Mouse (Mus musculus): ENCODE results near the gene Dzip1l. TPM values are rescaled to one million over a fixed set of nuclear protein-coding genes. Genes with fewer than 3 reads are reported as not detected.

Dzip1l gene
- polyA plus RNA-seq, 1 experiment, result 13.5 TPM

DNA sequence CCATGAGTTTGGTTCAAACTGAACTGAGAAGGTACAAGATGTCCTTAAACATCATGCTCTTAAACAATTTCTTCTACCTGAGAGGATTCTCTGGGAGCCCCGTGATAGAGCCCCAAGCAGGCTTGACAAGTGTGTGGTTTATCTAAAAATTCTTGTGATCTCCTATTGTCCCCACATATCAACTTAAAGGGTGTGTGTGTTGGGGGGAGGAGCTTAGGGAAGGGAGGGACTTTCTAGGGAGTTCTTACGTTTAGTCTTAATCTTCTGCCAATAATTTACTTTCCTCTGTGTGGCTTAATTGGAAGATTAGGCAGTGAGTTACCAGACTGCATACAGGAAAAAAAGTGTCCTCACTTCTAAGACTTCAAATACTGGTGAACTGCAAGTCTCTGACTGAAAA lies 17.1 kb upstream of the Dzip1l start, which contains the start of gene A4gnt:
Gene A4gnt (plus strand): TSS at position 301 of the 400 bp plus-strand sequence.
- no peaks in the 10 kb centered on the region for H3K9me3 ChIP-seq (replicated peaks; ENCODE audit: control insufficient read depth, insufficient read depth, low read length, poor library complexity, severe bottlenecking)
- no peaks in the 10 kb centered on the region for H3K27me3 ChIP-seq (ENCODE audit: control insufficient read depth, insufficient read depth, low read length, poor library complexity, severe bottlenecking)
- H3K27ac ChIP-seq (ENCODE audit: insufficient read depth, low read length), result no peak within 1 kb of the TSS
- no peak within 1 kb of the TSS for H3K4me3 ChIP-seq (ENCODE audit: low read depth, low read length)
- no peaks in the 10 kb centered on the region for H3K36me3 ChIP-seq (ENCODE audit: control insufficient read depth, insufficient read depth, low read length, poor library complexity, severe bottlenecking)
- TF ChIP-seq CTCF (IDR thresholded peaks at IDR 0.05; ENCODE audit: low read depth, low read length) (no peak), EP300 (IDR thresholded peaks at IDR 0.05; ENCODE audit: insufficient read depth, low read depth, low read length) (no peak), POLR2A (IDR thresholded peaks at IDR 0.05; ENCODE audit: insufficient read depth, low read length) (no peak)
- no peak within 1 kb of the TSS for H3K9ac ChIP-seq (ENCODE audit: low read depth, poor library complexity, severe bottlenecking)
- no peaks in the 10 kb centered on the region for H3K4me1 ChIP-seq (ENCODE audit: control insufficient read depth, insufficient read depth, low read length)

DNA sequence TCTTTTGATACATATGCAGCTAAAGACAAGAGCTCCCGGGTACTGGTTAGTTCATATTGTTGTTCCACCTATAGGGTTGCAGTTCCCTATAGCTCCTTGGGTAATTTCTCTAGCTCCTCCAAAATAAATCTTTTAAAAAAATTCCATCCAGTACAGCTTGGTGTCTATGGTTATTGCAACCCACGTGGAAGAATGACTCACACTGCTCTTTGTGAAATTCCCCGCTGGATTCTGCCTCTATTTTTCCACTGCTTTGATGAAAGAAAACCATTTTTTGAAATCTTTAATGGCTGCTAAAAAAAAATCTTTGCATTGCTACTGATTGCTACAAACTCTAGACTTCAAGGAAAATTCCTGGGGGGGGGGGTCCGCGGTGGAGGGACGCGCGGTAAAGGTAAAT lies 9.6 kb upstream of the Dzip1l start:
- H3K4me3 ChIP-seq (ENCODE audit: low read depth, low read length), result no peak overlapping the region
- no peaks in the 10 kb centered on the region for H3K36me3 ChIP-seq (ENCODE audit: control insufficient read depth, insufficient read depth, low read length, poor library complexity, severe bottlenecking)
- no peaks in the 10 kb centered on the region for H3K4me1 ChIP-seq (ENCODE audit: control insufficient read depth, insufficient read depth, low read length)
- no peak overlapping the region for H3K27ac ChIP-seq (ENCODE audit: insufficient read depth, low read length)
- H3K9ac ChIP-seq (ENCODE audit: low read depth, poor library complexity, severe bottlenecking), result no peak overlapping the region
- no peaks in the 10 kb centered on the region for H3K27me3 ChIP-seq (ENCODE audit: control insufficient read depth, insufficient read depth, low read length, poor library complexity, severe bottlenecking)
- H3K9me3 ChIP-seq (replicated peaks; ENCODE audit: control insufficient read depth, insufficient read depth, low read length, poor library complexity, severe bottlenecking), result no peaks in the 10 kb centered on the region
- TF ChIP-seq CTCF (IDR thresholded peaks at IDR 0.05; ENCODE audit: low read depth, low read length) (no peak), POLR2A (IDR thresholded peaks at IDR 0.05; ENCODE audit: insufficient read depth, low read length) (no peak), EP300 (IDR thresholded peaks at IDR 0.05; ENCODE audit: insufficient read depth, low read depth, low read length) (no peak)

DNA sequence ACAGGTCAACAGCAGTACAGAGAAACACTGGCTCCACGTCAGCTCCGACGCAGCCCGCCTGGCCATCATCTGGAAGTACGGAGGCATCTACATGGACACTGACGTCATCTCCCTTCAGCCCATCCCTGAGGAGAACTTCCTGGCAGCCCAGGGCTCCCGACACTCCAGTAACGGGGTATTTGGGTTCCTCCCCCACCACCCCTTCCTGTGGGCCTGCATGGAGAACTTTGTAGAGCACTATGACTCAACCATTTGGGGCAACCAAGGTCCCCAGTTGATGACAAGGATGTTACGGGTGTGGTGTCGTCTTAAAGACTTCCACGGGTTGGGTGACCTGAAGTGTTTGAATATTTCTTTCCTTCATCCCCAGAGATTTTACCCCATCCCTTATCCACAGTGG lies 9.1 kb upstream of the Dzip1l start:
- no peaks in the 10 kb centered on the region for H3K27me3 ChIP-seq (ENCODE audit: control insufficient read depth, insufficient read depth, low read length, poor library complexity, severe bottlenecking)
- H3K4me1 ChIP-seq (ENCODE audit: control insufficient read depth, insufficient read depth, low read length), result no peaks in the 10 kb centered on the region
- no peaks in the 10 kb centered on the region for H3K36me3 ChIP-seq (ENCODE audit: control insufficient read depth, insufficient read depth, low read length, poor library complexity, severe bottlenecking)
- no peak overlapping the region for H3K9ac ChIP-seq (ENCODE audit: low read depth, poor library complexity, severe bottlenecking)
- H3K27ac ChIP-seq (ENCODE audit: insufficient read depth, low read length), result no peak overlapping the region
- H3K9me3 ChIP-seq (replicated peaks; ENCODE audit: control insufficient read depth, insufficient read depth, low read length, poor library complexity, severe bottlenecking), result no peaks in the 10 kb centered on the region
- no peak for TF ChIP-seq POLR2A (IDR thresholded peaks at IDR 0.05; ENCODE audit: insufficient read depth, low read length)
- TF ChIP-seq CTCF (IDR thresholded peaks at IDR 0.05; ENCODE audit: low read depth, low read length), result no peak
- H3K4me3 ChIP-seq (ENCODE audit: low read depth, low read length), result no peak overlapping the region

DNA sequence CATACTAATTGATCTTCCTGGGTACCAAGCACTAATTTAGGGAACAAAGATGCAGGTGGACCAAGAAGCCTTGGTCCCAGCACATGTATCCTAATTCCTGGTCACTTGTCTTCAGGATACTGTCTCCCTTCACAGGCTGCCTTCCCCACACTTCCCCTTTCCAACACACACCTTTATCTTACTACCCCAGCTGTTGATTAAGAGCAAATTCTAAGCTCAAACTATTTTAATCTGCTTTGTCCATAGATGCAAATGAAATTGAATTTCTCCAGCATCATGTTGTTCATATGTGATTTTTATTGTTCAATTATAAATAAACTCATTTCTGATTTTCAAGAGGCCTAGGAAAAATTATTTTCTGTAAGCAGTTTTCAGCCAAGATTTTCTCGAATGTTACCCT lies 7.3 kb upstream of the Dzip1l start:
- H3K9ac ChIP-seq (ENCODE audit: low read depth, poor library complexity, severe bottlenecking), result no peak overlapping the region
- TF ChIP-seq CTCF (IDR thresholded peaks at IDR 0.05; ENCODE audit: low read depth, low read length) (no peak), EP300 (IDR thresholded peaks at IDR 0.05; ENCODE audit: insufficient read depth, low read depth, low read length) (no peak), POLR2A (IDR thresholded peaks at IDR 0.05; ENCODE audit: insufficient read depth, low read length) (no peak)
- H3K27ac ChIP-seq (ENCODE audit: insufficient read depth, low read length), result no peak overlapping the region
- no peaks in the 10 kb centered on the region for H3K27me3 ChIP-seq (ENCODE audit: control insufficient read depth, insufficient read depth, low read length, poor library complexity, severe bottlenecking)
- no peaks in the 10 kb centered on the region for H3K36me3 ChIP-seq (ENCODE audit: control insufficient read depth, insufficient read depth, low read length, poor library complexity, severe bottlenecking)
- no peaks in the 10 kb centered on the region for H3K9me3 ChIP-seq (replicated peaks; ENCODE audit: control insufficient read depth, insufficient read depth, low read length, poor library complexity, severe bottlenecking)
- no peaks in the 10 kb centered on the region for H3K4me1 ChIP-seq (ENCODE audit: control insufficient read depth, insufficient read depth, low read length)
- no peak overlapping the region for H3K4me3 ChIP-seq (ENCODE audit: low read depth, low read length)

DNA sequence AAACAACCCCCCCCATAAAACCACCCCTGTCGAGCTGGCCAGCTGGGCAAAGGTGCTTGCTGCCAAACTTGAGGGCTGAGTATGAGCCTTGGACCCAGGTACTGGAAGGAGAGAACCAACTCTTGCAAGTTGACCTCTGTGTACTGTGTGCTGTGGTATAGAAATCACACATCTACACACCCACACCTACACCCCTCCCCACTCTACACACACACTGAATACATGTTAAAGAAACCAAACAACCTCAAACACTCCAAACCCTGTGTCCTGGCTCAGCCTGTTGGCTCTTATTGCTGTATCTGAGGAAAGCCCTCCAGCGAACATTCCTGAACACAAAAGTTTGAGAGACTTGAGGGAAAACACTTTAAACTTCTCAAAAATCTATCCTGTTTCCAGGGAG lies 6.3 kb upstream of the Dzip1l start:
- H3K9ac ChIP-seq (ENCODE audit: low read depth, poor library complexity, severe bottlenecking), result no peak overlapping the region
- no peak for TF ChIP-seq CTCF (IDR thresholded peaks at IDR 0.05; ENCODE audit: low read depth, low read length)
- TF ChIP-seq EP300 (IDR thresholded peaks at IDR 0.05; ENCODE audit: insufficient read depth, low read depth, low read length), result no peak
- no peak for TF ChIP-seq POLR2A (IDR thresholded peaks at IDR 0.05; ENCODE audit: insufficient read depth, low read length)
- H3K4me3 ChIP-seq (ENCODE audit: low read depth, low read length), result no peak overlapping the region
- no peaks in the 10 kb centered on the region for H3K27me3 ChIP-seq (ENCODE audit: control insufficient read depth, insufficient read depth, low read length, poor library complexity, severe bottlenecking)
- H3K27ac ChIP-seq (ENCODE audit: insufficient read depth, low read length), result no peak overlapping the region
- H3K9me3 ChIP-seq (replicated peaks; ENCODE audit: control insufficient read depth, insufficient read depth, low read length, poor library complexity, severe bottlenecking), result no peaks in the 10 kb centered on the region
- no peaks in the 10 kb centered on the region for H3K4me1 ChIP-seq (ENCODE audit: control insufficient read depth, insufficient read depth, low read length)
- H3K36me3 ChIP-seq (ENCODE audit: control insufficient read depth, insufficient read depth, low read length, poor library complexity, severe bottlenecking), result no peaks in the 10 kb centered on the region

DNA sequence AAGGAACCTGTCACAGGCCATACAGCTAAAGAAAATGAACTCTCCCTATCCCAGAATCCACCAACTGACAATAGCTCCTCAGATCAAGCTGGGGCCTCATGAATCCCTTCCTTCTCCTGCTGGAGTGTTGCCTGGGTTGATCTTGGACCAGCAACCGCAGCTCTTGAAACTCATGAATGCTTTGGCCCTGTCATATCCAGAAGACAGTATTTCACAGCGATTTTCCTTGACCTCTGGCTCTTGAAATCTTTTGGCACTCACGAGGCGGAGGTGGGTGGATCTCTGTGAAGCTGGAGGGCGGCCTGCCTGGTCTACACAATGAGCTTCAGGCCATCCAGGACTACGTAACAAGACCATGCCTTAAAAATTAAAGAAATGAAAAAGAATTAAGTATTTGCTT lies 5.2 kb upstream of the Dzip1l start:
- Histone ChIP-seq H3K27ac (ENCODE audit: insufficient read depth, low read length) (no peak overlapping the region), H3K4me1 (ENCODE audit: control insufficient read depth, insufficient read depth, low read length) (no peaks in the 10 kb centered on the region), H3K4me3 (ENCODE audit: low read depth, low read length) (no peak overlapping the region), H3K27me3 (ENCODE audit: control insufficient read depth, insufficient read depth, low read length, poor library complexity, severe bottlenecking) (no peaks in the 10 kb centered on the region), H3K9me3 (replicated peaks; ENCODE audit: control insufficient read depth, insufficient read depth, low read length, poor library complexity, severe bottlenecking) (no peaks in the 10 kb centered on the region), H3K36me3 (ENCODE audit: control insufficient read depth, insufficient read depth, low read length, poor library complexity, severe bottlenecking) (no peaks in the 10 kb centered on the region), H3K9ac (ENCODE audit: low read depth, poor library complexity, severe bottlenecking) (no peak overlapping the region)
- TF ChIP-seq EP300 (IDR thresholded peaks at IDR 0.05; ENCODE audit: insufficient read depth, low read depth, low read length) (no peak), CTCF (IDR thresholded peaks at IDR 0.05; ENCODE audit: low read depth, low read length) (no peak), POLR2A (IDR thresholded peaks at IDR 0.05; ENCODE audit: insufficient read depth, low read length) (no peak)

All from ES-Bruce4 (cell line).